Mouse (Mus musculus) testis, adult 2 months (tissue): ENCODE measurements around the gene Prr9.

Source experiments
- CTCF ChIP-seq: fragments of 200-500 bp; IDR thresholded peaks from 2 replicates; pipeline ENCODE4 v1.5.1; 2012; ENCODE audit warnings: low read depth, mild to moderate bottlenecking, inconsistent platforms, low read length, moderate library complexity; ENCODE audit not compliant: control insufficient read depth, insufficient read depth, insufficient replicate concordance
- POLR2A ChIP-seq: fragments of 200-500 bp; IDR thresholded peaks from 2 replicates; pipeline ENCODE4 v1.6.1; 2012; ENCODE audit warnings: low read depth, mild to moderate bottlenecking, inconsistent platforms, low read length, moderate library complexity; ENCODE audit not compliant: control insufficient read depth

- TF ChIP-seq CTCF (no peak), POLR2A (no peak)
Measured at GRCm38 (mm10) chr3:92080462-92081284, 43.1 kb downstream of the Prr9 start.
